Mouse (Mus musculus) embryonic facial prominence, embryonic 15.5 days (tissue): ENCODE data around the gene Poldip3. TPM values are rescaled to one million over a fixed set of nuclear protein-coding genes. Genes with fewer than 3 reads are reported as not detected.

Source experiments
- ATAC-seq: fragments of 200-750 bp; cut with Nextera tagmentation; 2 replicates; pipeline ENCODE4 v1.8.0; 2017; ENCODE audit warnings: low read depth, moderate TSS enrichment; ENCODE audit not compliant: insufficient number of reproducible peaks, low FRiP score, low TSS enrichment
- H3K27ac ChIP-seq: fragments of 300-500 bp; sonication (generic); replicated peaks from 2 replicates; pipeline ENCODE4 v1.5.1; 2015; ENCODE audit warnings: mild to moderate bottlenecking, inconsistent platforms
- H3K27me3 ChIP-seq: fragments of 300-500 bp; sonication (generic); 2 replicates; pipeline ENCODE4 v1.6.1; 2015; ENCODE audit warnings: inconsistent platforms
- H3K36me3 ChIP-seq: fragments of 300-500 bp; sonication (generic); 2 replicates; pipeline ENCODE4 v1.6.1; 2015; ENCODE audit warnings: mild to moderate bottlenecking, inconsistent platforms
- H3K4me1 ChIP-seq: fragments of 300-500 bp; sonication (generic); 2 replicates; pipeline ENCODE4 v1.6.1; 2015; ENCODE audit warnings: inconsistent platforms
- H3K4me2 ChIP-seq: fragments of 300-500 bp; sonication (generic); replicated peaks from 2 replicates; pipeline ENCODE4 v1.6.1; 2015; ENCODE audit warnings: mild to moderate bottlenecking, inconsistent platforms
- H3K4me3 ChIP-seq: fragments of 300-500 bp; sonication (generic); replicated peaks from 2 replicates; pipeline ENCODE4 v1.5.1; 2015; ENCODE audit warnings: mild to moderate bottlenecking, inconsistent platforms
- H3K9ac ChIP-seq: fragments of 300-500 bp; sonication (generic); 2 replicates; pipeline ENCODE4 v1.6.1; 2015; ENCODE audit warnings: inconsistent platforms
- H3K9me3 ChIP-seq: fragments of 300-500 bp; sonication (generic); replicated peaks from 2 replicates; pipeline ENCODE4 v1.6.1; 2016; ENCODE audit warnings: inconsistent platforms
- WGBS: fragments of 180-500 bp; shearing (Covaris S2); methylation state at CpG from one replicate; pipeline ENCODE4 v1.1.7; 2015; 5-methylcytosine and 5-hydroxymethylcytosine counted together
- polyA plus RNA-seq: library from polyadenylated mRNA; unstranded; fragments of >200 nt; fragmentation: Nextera tagmentation; extraction: Ambion mirVana; gene quantifications from 2 replicates; pipeline ENCODE4 v1.2.1, GENCODE M21; 2015

Gene Poldip3
- polyA plus RNA-seq, 1 experiment from 2014 or later, result 147 TPM

DNA sequence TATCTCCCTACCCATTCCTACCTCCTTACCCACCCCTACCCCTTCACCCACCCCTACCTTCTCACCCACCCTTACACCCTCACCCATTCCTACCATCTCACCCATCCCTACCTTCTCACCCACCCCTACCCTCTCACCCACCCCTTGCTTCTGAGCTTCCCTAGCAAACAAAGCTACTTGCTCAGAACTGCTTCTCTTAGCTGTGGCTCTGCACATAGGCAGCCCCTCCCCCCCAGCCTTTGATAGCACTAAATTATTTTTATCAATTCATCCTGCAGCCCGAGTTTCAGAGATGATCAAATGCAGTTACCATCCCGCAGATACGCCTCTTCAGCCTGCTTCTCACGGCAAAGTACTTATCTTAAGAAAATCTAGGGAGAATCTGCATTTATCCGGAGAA lies 65.7 kb downstream of the Poldip3 start:
- H3K27me3 ChIP-seq, result no peaks in the 10 kb centered on the region
- H3K9ac ChIP-seq, result no peak overlapping the region
- no peak for ATAC-seq
- no peak overlapping the region for H3K27ac ChIP-seq
- H3K4me2 ChIP-seq, result no peak overlapping the region
- H3K36me3 ChIP-seq, result no peaks in the 10 kb centered on the region
- WGBS, result 47% methylated on average over 5 of the region's 5 CpGs
- no peaks in the 10 kb centered on the region for H3K9me3 ChIP-seq
- peaks cover 12% of the 10 kb centered on the region for H3K4me1 ChIP-seq
- H3K4me3 ChIP-seq, result no peak overlapping the region

Other genes with a start within 250 kb of the Poldip3 start
- 10.5 and 11.1 TPM in 2 replicates for gene Tcf20, start 161.5 kb downstream of the Poldip3 start, polyA plus RNA-seq
- gene Nfam1, start 116.1 kb downstream of the Poldip3 start, polyA plus RNA-seq, result 5.2 and 6.1 TPM in 2 replicates
- gene Serhl, start 59.9 kb downstream of the Poldip3 start, polyA plus RNA-seq, result 64.6 and 68.1 TPM in 2 replicates
- 69.5 and 76.2 TPM in 2 replicates for gene Rrp7a, start 26.6 kb downstream of the Poldip3 start, polyA plus RNA-seq
- 163 and 185 TPM in 2 replicates for gene Cyb5r3, start 23.2 kb upstream of the Poldip3 start, polyA plus RNA-seq
- 4.3 and 4.7 TPM in 2 replicates for gene A4galt, start 102.4 kb upstream of the Poldip3 start, polyA plus RNA-seq
- gene Arfgap3, start 200.9 kb upstream of the Poldip3 start, polyA plus RNA-seq, result 51.1 and 54.1 TPM in 2 replicates